Mouse (Mus musculus) urinary bladder, postnatal 25 days (tissue): ENCODE measurements around the gene Slc15a1.
A peak's percentile ranks its signal among the peaks of the same experiment; 100 is the strongest.

Source experiments
- DNase-seq: peaks from one replicate; pipeline ENCODE4 v3.0.0; 2022; ENCODE audit warnings: low spot score

The Slc15a1 gene

GRCm38 (mm10) chr14:121504781-121505484, at the start of gene Slc15a1:
TSS of gene Slc15a1 (minus strand) at chr14:121505252.
- peak; percentile 7 for DNase-seq

- DNase-seq: no peak
These were observed 48.7 kb upstream of the Slc15a1 start for GRCm38 (mm10) chr14:121553785-121554184.

- DNase-seq: no peak
These were observed 47.5 kb upstream of the Slc15a1 start for GRCm38 (mm10) chr14:121552586-121552985.

GRCm38 (mm10) chr14:121549834-121550233, 44.8 kb upstream of the Slc15a1 start:
- no peak for DNase-seq

GRCm38 (mm10) chr14:121547745-121548144, 42.7 kb upstream of the Slc15a1 start:
- DNase-seq: no peak

- no peak for DNase-seq
These were observed 41.6 kb upstream of the Slc15a1 start for GRCm38 (mm10) chr14:121546621-121547020.

GRCm38 (mm10) chr14:121545551-121546331, 40.7 kb upstream of the Slc15a1 start:
- no peak for DNase-seq

GRCm38 (mm10) chr14:121541262-121541661, 36.2 kb upstream of the Slc15a1 start:
- DNase-seq: no peak

GRCm38 (mm10) chr14:121534501-121534900, 29.4 kb upstream of the Slc15a1 start:
- no peak for DNase-seq

GRCm38 (mm10) chr14:121530853-121531252, 25.8 kb upstream of the Slc15a1 start:
- DNase-seq: no peak

GRCm38 (mm10) chr14:121527883-121528282, 22.8 kb upstream of the Slc15a1 start:
- no peak for DNase-seq

- DNase-seq: no peak
These were observed 22.1 kb upstream of the Slc15a1 start for GRCm38 (mm10) chr14:121527201-121527600.

- no peak for DNase-seq
These were observed 16.7 kb upstream of the Slc15a1 start for GRCm38 (mm10) chr14:121521709-121522108.

- no peak for DNase-seq
These were observed 11.8 kb upstream of the Slc15a1 start for GRCm38 (mm10) chr14:121516881-121517280.

- DNase-seq: no peak
These were observed 3.9 kb upstream of the Slc15a1 start for GRCm38 (mm10) chr14:121508929-121509328.

- DNase-seq: no peak
These were observed 1.3 kb upstream of the Slc15a1 start for GRCm38 (mm10) chr14:121506336-121506735.

- DNase-seq: no peak
These were observed 421 bp upstream of the Slc15a1 start for GRCm38 (mm10) chr14:121505485-121505860.

- DNase-seq: no peak
These were observed 4.5 kb downstream of the Slc15a1 start for GRCm38 (mm10) chr14:121500577-121500976.

- DNase-seq: no peak
These were observed 5.3 kb downstream of the Slc15a1 start for GRCm38 (mm10) chr14:121499769-121500168.

GRCm38 (mm10) chr14:121497800-121498199, 7.3 kb downstream of the Slc15a1 start:
- no peak for DNase-seq

GRCm38 (mm10) chr14:121495741-121496140, 9.3 kb downstream of the Slc15a1 start:
- DNase-seq: no peak

GRCm38 (mm10) chr14:121495120-121495519, 9.9 kb downstream of the Slc15a1 start:
- no peak for DNase-seq

- DNase-seq: no peak
These were observed 10.8 kb downstream of the Slc15a1 start for GRCm38 (mm10) chr14:121494238-121494637.
